Mouse (Mus musculus): ENCODE measurements around the gene Hcrtr1. TPM values are rescaled to one million over a fixed set of nuclear protein-coding genes. Genes with fewer than 3 reads are reported as not detected.

Gene Hcrtr1
- total RNA-seq (2021): 10 to 100 TPM; 10.2 to 10.9 TPM
- long read RNA-seq, experiment 1, partial matches to known transcripts: 0 of 12 reads
- long read RNA-seq, experiment 1, other reads (novel, unspliced or antisense): 6 of 12 reads
- long read RNA-seq, experiment 2, partial matches to known transcripts: 4 of 24 reads
- long read RNA-seq, experiment 2, other reads (novel, unspliced or antisense): 16 of 24 reads

GRCm38 (mm10) chr4:130139214-130139492, at the start of gene Hcrtr1:
Gene Hcrtr1, minus strand, starts transcription at chr4:130139359.
- no peak for DNase-seq (ENCODE audit: low spot score in 2 of 2)

- DNase-seq (ENCODE audit: low spot score in 2 of 2): peak; percentile 84 to 90
These were observed 49.7 kb upstream of the Hcrtr1 start for GRCm38 (mm10) chr4:130188806-130189297.

- no peak for DNase-seq (ENCODE audit: low spot score in 2 of 2)
These were observed 47.7 kb upstream of the Hcrtr1 start for GRCm38 (mm10) chr4:130186891-130187290.

- DNase-seq (ENCODE audit: low spot score in 2 of 2): no peak
These were observed 47.3 kb upstream of the Hcrtr1 start for GRCm38 (mm10) chr4:130186450-130186849.

- DNase-seq (ENCODE audit: low spot score in 2 of 2): no peak
These were observed 44.7 kb upstream of the Hcrtr1 start for GRCm38 (mm10) chr4:130183879-130184278.

- no peak for DNase-seq (ENCODE audit: low spot score in 2 of 2)
These were observed 43.9 kb upstream of the Hcrtr1 start for GRCm38 (mm10) chr4:130183023-130183422.

- no peak for DNase-seq (ENCODE audit: low spot score in 2 of 2)
These were observed 42.7 kb upstream of the Hcrtr1 start for GRCm38 (mm10) chr4:130181886-130182285.

GRCm38 (mm10) chr4:130180909-130181602, 41.9 kb upstream of the Hcrtr1 start:
- DNase-seq (ENCODE audit: low spot score in 2 of 2): no peak

- no peak for DNase-seq (ENCODE audit: low spot score in 2 of 2)
These were observed 40.7 kb upstream of the Hcrtr1 start for GRCm38 (mm10) chr4:130179876-130180275.

- no peak for DNase-seq (ENCODE audit: low spot score in 2 of 2)
These were observed 38.4 kb upstream of the Hcrtr1 start for GRCm38 (mm10) chr4:130177536-130177935.

GRCm38 (mm10) chr4:130177087-130177486, 37.9 kb upstream of the Hcrtr1 start:
- DNase-seq (ENCODE audit: low spot score in 2 of 2): no peak

GRCm38 (mm10) chr4:130176156-130176720, 37.1 kb upstream of the Hcrtr1 start:
- DNase-seq (ENCODE audit: low spot score in 2 of 2): no peak

- no peak for DNase-seq (ENCODE audit: low spot score in 2 of 2)
These were observed 36.0 kb upstream of the Hcrtr1 start, which contains the start of gene Tinagl1 for GRCm38 (mm10) chr4:130175072-130175711. Gene Tinagl1, minus strand, starts transcription at chr4:130175122.

GRCm38 (mm10) chr4:130174335-130175031, 35.3 kb upstream of the Hcrtr1 start:
- DNase-seq (ENCODE audit: low spot score in 2 of 2): no peak

- DNase-seq (ENCODE audit: low spot score in 2 of 2): no peak
These were observed 34.8 kb upstream of the Hcrtr1 start for GRCm38 (mm10) chr4:130173911-130174311.

- no peak for DNase-seq (ENCODE audit: low spot score in 2 of 2)
These were observed 34.1 kb upstream of the Hcrtr1 start for GRCm38 (mm10) chr4:130173060-130173822.

GRCm38 (mm10) chr4:130171951-130172765, 33.0 kb upstream of the Hcrtr1 start:
- DNase-seq (ENCODE audit: low spot score in 2 of 2): no peak

GRCm38 (mm10) chr4:130170362-130170761, 31.2 kb upstream of the Hcrtr1 start:
- no peak for DNase-seq (ENCODE audit: low spot score in 2 of 2)

- DNase-seq (ENCODE audit: low spot score in 2 of 2): no peak
These were observed 30.3 kb upstream of the Hcrtr1 start for GRCm38 (mm10) chr4:130169411-130169971.

Data from layer of hippocampus, postnatal 14 days (tissue).